Mouse (Mus musculus) embryonic facial prominence, embryonic 13.5 days (tissue): ENCODE data around the gene Rffl. TPM values are rescaled to one million over a fixed set of nuclear protein-coding genes. Genes with fewer than 3 reads are reported as not detected.

ENCODE experiments used
- ATAC-seq: fragments of 200-750 bp; cut with Nextera tagmentation; 2 replicates; pipeline ENCODE4 v1.8.0; 2017; ENCODE audit warnings: low read depth; ENCODE audit not compliant: insufficient number of reproducible peaks, insufficient read depth, low FRiP score, low TSS enrichment
- H3K27ac ChIP-seq: fragments of 300-500 bp; sonication (generic); 2 replicates; pipeline ENCODE4 v1.5.1; 2015; ENCODE audit warnings: moderate library complexity, mild to moderate bottlenecking, inconsistent platforms
- H3K27me3 ChIP-seq: fragments of 300-500 bp; sonication (generic); 2 replicates; pipeline ENCODE4 v1.6.1; 2015; ENCODE audit warnings: mild to moderate bottlenecking, inconsistent platforms
- H3K36me3 ChIP-seq: fragments of 300-500 bp; sonication (generic); 2 replicates; pipeline ENCODE4 v1.6.1; 2015; ENCODE audit warnings: mild to moderate bottlenecking, inconsistent platforms
- H3K4me1 ChIP-seq: fragments of 300-500 bp; sonication (generic); 2 replicates; pipeline ENCODE4 v1.6.1; 2015; ENCODE audit warnings: inconsistent platforms
- H3K4me2 ChIP-seq: fragments of 300-500 bp; sonication (generic); 2 replicates; pipeline ENCODE4 v1.6.1; 2015; ENCODE audit warnings: moderate library complexity, mild to moderate bottlenecking, inconsistent platforms
- H3K4me3 ChIP-seq: fragments of 300-500 bp; sonication (generic); 2 replicates; pipeline ENCODE4 v1.5.1; 2015; ENCODE audit warnings: mild to moderate bottlenecking, inconsistent platforms
- H3K9ac ChIP-seq: fragments of 300-500 bp; sonication (generic); 2 replicates; pipeline ENCODE4 v1.6.1; 2015; ENCODE audit warnings: mild to moderate bottlenecking, inconsistent platforms
- H3K9me3 ChIP-seq: fragments of 300-500 bp; sonication (generic); 2 replicates; pipeline ENCODE4 v1.6.1; 2016; ENCODE audit warnings: inconsistent platforms
- WGBS: fragments of 180-500 bp; shearing (Covaris S2); methylation state at CpG from one replicate; pipeline ENCODE4 v1.1.7; 2015; ENCODE audit warnings: mixed read lengths; 5-methylcytosine and 5-hydroxymethylcytosine counted together
- polyA plus RNA-seq: library from polyadenylated mRNA; unstranded; fragments of >200 nt; fragmentation: Nextera tagmentation; extraction: Ambion mirVana; gene quantifications from 2 replicates; pipeline ENCODE4 v1.2.1, GENCODE M21; 2015

Rffl gene
- polyA plus RNA-seq, 1 experiment from 2014 or later = 10.2 TPM

- Histone ChIP-seq H3K4me3 (no peak overlapping the region), H3K27me3 (no peaks in the 10 kb centered on the region), H3K9me3 (no peaks in the 10 kb centered on the region), H3K27ac (no peak overlapping the region), H3K9ac (no peak overlapping the region), H3K4me1 (no peaks in the 10 kb centered on the region), H3K36me3 (no peaks in the 10 kb centered on the region), H3K4me2 (no peak overlapping the region)
- ATAC-seq = no peak
- whole genome bisulfite sequencing = 73% methylated on average over 10 of the region's 10 CpGs
Measured at GRCm38 (mm10) chr11:82856032-82856431, 15.0 kb downstream of the Rffl start.

GRCm38 (mm10) chr11:82855327-82855973 is 15.6 kb downstream of the Rffl start:
- Histone ChIP-seq H3K9ac (no peak overlapping the region), H3K36me3 (no peaks in the 10 kb centered on the region), H3K27me3 (no peaks in the 10 kb centered on the region), H3K9me3 (no peaks in the 10 kb centered on the region), H3K4me1 (peaks cover 3% of the 10 kb centered on the region; the same call in 1 of the 2 replicates), H3K4me3 (no peak overlapping the region), H3K27ac (no peak overlapping the region), H3K4me2 (no peak overlapping the region)
- WGBS = 84% methylated on average over 9 of the region's 9 CpGs
- ATAC-seq = no peak

- no peaks in the 10 kb centered on the region for H3K27me3 ChIP-seq
- H3K27ac ChIP-seq = no peak overlapping the region
- no peak overlapping the region for H3K4me2 ChIP-seq
- WGBS = 82% methylated on average over 6 of the region's 6 CpGs
- H3K9me3 ChIP-seq = no peaks in the 10 kb centered on the region
- no peaks in the 10 kb centered on the region for H3K36me3 ChIP-seq
- H3K4me1 ChIP-seq = peaks cover 10% of the 10 kb centered on the region; the same call in 1 of the 2 replicates
- H3K9ac ChIP-seq = no peak overlapping the region
- ATAC-seq = no peak
- H3K4me3 ChIP-seq = no peak overlapping the region
Measured at GRCm38 (mm10) chr11:82854111-82854510, 16.9 kb downstream of the Rffl start.

GRCm38 (mm10) chr11:82852958-82853357 is 18.1 kb downstream of the Rffl start:
- ATAC-seq = no peak
- H3K9me3 ChIP-seq = no peaks in the 10 kb centered on the region
- no peak overlapping the region for H3K9ac ChIP-seq
- H3K27me3 ChIP-seq = no peaks in the 10 kb centered on the region
- H3K4me2 ChIP-seq = no peak overlapping the region
- 87% methylated on average over 7 of the region's 7 CpGs for WGBS
- no peak overlapping the region for H3K4me3 ChIP-seq
- H3K4me1 ChIP-seq = peaks cover 10% of the 10 kb centered on the region; the same call in 1 of the 2 replicates
- no peaks in the 10 kb centered on the region for H3K36me3 ChIP-seq
- H3K27ac ChIP-seq = no peak overlapping the region

GRCm38 (mm10) chr11:82852540-82852939 is 18.5 kb downstream of the Rffl start:
- Histone ChIP-seq H3K27me3 (no peaks in the 10 kb centered on the region), H3K9ac (no peak overlapping the region), H3K9me3 (no peaks in the 10 kb centered on the region), H3K27ac (no peak overlapping the region), H3K4me1 (peaks cover 10% of the 10 kb centered on the region; the same call in 1 of the 2 replicates), H3K4me2 (no peak overlapping the region), H3K4me3 (no peak overlapping the region), H3K36me3 (no peaks in the 10 kb centered on the region)
- no peak for ATAC-seq
- 79% methylated on average over 10 of the region's 10 CpGs for WGBS

GRCm38 (mm10) chr11:82852115-82852514 is 18.9 kb downstream of the Rffl start:
- Histone ChIP-seq H3K27me3 (no peaks in the 10 kb centered on the region), H3K27ac (no peak overlapping the region), H3K4me2 (no peak overlapping the region), H3K4me3 (no peak overlapping the region), H3K36me3 (no peaks in the 10 kb centered on the region), H3K9ac (no peak overlapping the region), H3K9me3 (no peaks in the 10 kb centered on the region), H3K4me1 (peaks cover 10% of the 10 kb centered on the region; the same call in 1 of the 2 replicates)
- 79% methylated on average over 11 of the region's 11 CpGs for WGBS
- ATAC-seq = no peak

GRCm38 (mm10) chr11:82850259-82850658 is 20.8 kb downstream of the Rffl start:
- WGBS = 50% methylated on average over 5 of the region's 5 CpGs
- no peaks in the 10 kb centered on the region for H3K36me3 ChIP-seq
- no peak overlapping the region for H3K4me2 ChIP-seq
- H3K27me3 ChIP-seq = no peaks in the 10 kb centered on the region
- no peak overlapping the region for H3K27ac ChIP-seq
- H3K4me1 ChIP-seq = peaks cover 20% of the 10 kb centered on the region
- no peak overlapping the region for H3K4me3 ChIP-seq
- no peak for ATAC-seq
- H3K9ac ChIP-seq = no peak overlapping the region
- no peaks in the 10 kb centered on the region for H3K9me3 ChIP-seq

- ATAC-seq = no peak
- Histone ChIP-seq H3K9ac (no peak overlapping the region), H3K36me3 (no peaks in the 10 kb centered on the region), H3K9me3 (no peaks in the 10 kb centered on the region), H3K4me1 (peaks cover 20% of the 10 kb centered on the region), H3K27me3 (no peaks in the 10 kb centered on the region), H3K4me3 (no peak overlapping the region), H3K27ac (no peak overlapping the region), H3K4me2 (no peak overlapping the region)
- 50% methylated on average over 6 of the region's 6 CpGs for WGBS
Measured at GRCm38 (mm10) chr11:82847571-82848000, 23.4 kb downstream of the Rffl start.

GRCm38 (mm10) chr11:82846938-82847337 is 24.1 kb downstream of the Rffl start:
- Histone ChIP-seq H3K27ac (no peak overlapping the region), H3K4me2 (no peak overlapping the region), H3K4me3 (no peak overlapping the region), H3K27me3 (no peaks in the 10 kb centered on the region), H3K9ac (no peak overlapping the region), H3K36me3 (no peaks in the 10 kb centered on the region), H3K4me1 (peaks cover 20% of the 10 kb centered on the region), H3K9me3 (no peaks in the 10 kb centered on the region)
- no peak for ATAC-seq
- WGBS = 78% methylated on average over 3 of the region's 3 CpGs

- no peaks in the 10 kb centered on the region for H3K9me3 ChIP-seq
- peak overlapping the region; percentile 39; the same call in 1 of the 2 replicates for H3K27ac ChIP-seq
- H3K9ac ChIP-seq = 0 out of 2 replicates have a peak overlapping the region, but pooled peaks have one; percentile 32
- ATAC-seq = no peak
- H3K4me2 ChIP-seq = peak overlapping the region; percentile 47
- WGBS = 3% methylated on average over 4 of the region's 4 CpGs
- peak overlapping the region; percentile 16 for H3K4me3 ChIP-seq
- H3K36me3 ChIP-seq = no peaks in the 10 kb centered on the region
- peaks cover 22% of the 10 kb centered on the region for H3K4me1 ChIP-seq
- H3K27me3 ChIP-seq = no peaks in the 10 kb centered on the region
Measured at GRCm38 (mm10) chr11:82846079-82846436, 25.0 kb downstream of the Rffl start.

- no peak for ATAC-seq
- Histone ChIP-seq H3K4me2 (peak overlapping the region; percentile 47), H3K36me3 (no peaks in the 10 kb centered on the region), H3K9ac (peak overlapping the region; percentile 32; the same call in 1 of the 2 replicates), H3K4me1 (peaks cover 20% of the 10 kb centered on the region), H3K4me3 (peak overlapping the region; percentile 16), H3K27ac (peak overlapping the region; percentile 39; the same call in 1 of the 2 replicates), H3K27me3 (no peaks in the 10 kb centered on the region), H3K9me3 (no peaks in the 10 kb centered on the region)
- WGBS = 22% methylated on average over 16 of the region's 16 CpGs
Measured at GRCm38 (mm10) chr11:82845415-82846078, 25.5 kb downstream of the Rffl start.
